Mouse (Mus musculus): ENCODE measurements around the gene Ccdc57. TPM values are rescaled to one million over a fixed set of nuclear protein-coding genes. Genes with fewer than 3 reads are reported as not detected.

Ccdc57 gene
- total RNA-seq (2021) = 1 to 10 TPM; 2.3 to 2.8 TPM
- long read RNA-seq, experiment 1, partial matches to known transcripts = 0 of 4 reads
- long read RNA-seq, experiment 1, other reads (novel, unspliced or antisense) = 4 of 4 reads
- long read RNA-seq, experiment 2, partial matches to known transcripts = 0 of 2 reads
- long read RNA-seq, experiment 2, other reads (novel, unspliced or antisense) = 0 of 2 reads

DNA sequence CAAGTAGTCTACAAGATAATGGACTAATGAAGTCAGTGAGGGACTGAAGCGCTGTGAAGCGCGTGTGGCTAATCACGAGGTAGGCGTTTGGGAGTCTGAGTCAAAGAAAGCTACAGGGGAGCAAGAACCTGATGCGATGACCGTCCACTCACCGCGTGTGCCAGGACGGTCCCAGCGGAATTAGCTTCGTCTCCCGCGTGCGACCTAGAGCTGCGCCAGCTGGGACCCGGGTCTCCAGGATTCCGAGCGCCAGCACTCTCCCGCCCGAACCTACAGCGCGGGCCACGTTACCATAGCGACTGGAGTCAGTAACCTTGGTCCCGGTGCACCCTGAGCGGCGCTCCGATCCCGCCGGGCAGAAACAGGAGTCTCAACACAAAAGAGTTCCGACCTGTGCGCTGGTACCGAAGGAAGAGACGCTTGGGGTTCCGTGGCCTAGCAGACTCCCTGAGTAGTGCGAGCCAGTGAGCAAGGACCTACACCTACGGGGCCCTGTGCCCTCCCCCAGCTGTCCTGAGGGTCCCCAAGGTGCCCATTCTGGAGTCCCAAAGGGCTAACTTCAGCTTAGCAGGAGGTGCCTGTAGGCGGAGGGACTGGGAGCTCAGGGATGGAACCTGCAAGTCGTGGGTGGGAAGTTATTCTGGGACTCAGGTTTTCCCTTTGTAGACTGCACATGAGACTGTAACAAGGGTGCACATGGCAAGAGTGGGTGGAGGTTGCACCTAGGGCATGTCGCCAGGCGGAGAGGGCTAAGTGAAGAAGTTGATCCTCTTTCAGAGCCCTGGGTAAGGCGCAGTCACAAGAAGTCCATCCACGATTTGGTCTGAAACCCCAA lies at the start of gene Ccdc57:
TSS of gene Ccdc57 (minus strand) at position 309 of the 835 bp plus-strand sequence.
- peak; percentile 87 for DNase-seq
- intact Hi-C loops (cut with DNase I; ENCODE audit: low total_unique reads) = no loop called here

DNA sequence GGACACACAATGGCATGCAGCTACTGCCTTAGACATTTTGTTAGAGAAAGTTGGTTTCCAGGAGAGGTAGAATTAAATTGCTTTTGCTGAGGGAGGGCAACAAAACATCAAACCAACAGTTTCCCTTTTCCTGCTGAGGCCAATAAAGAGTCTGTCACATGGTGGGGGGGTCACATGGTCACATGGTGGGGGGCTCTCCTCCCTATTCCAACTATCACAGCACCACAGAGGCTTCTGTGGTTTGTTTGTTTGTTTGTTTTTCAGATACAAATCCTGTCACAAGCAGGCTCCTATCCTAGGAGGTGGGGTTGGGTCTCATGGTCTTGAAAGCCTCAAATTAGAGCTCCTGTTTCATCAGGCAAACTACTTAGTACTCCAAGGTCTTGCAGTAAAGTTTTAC lies 49.8 kb upstream of the Ccdc57 start:
- no peak for DNase-seq
- intact Hi-C loops (cut with DNase I; ENCODE audit: low total_unique reads) = no loop called here

GRCm38 (mm10) chr11:120981661-120982060 lies 49.0 kb upstream of the Ccdc57 start:
- DNase-seq = no peak
- intact Hi-C loops (cut with DNase I; ENCODE audit: low total_unique reads) = no loop called here

DNA sequence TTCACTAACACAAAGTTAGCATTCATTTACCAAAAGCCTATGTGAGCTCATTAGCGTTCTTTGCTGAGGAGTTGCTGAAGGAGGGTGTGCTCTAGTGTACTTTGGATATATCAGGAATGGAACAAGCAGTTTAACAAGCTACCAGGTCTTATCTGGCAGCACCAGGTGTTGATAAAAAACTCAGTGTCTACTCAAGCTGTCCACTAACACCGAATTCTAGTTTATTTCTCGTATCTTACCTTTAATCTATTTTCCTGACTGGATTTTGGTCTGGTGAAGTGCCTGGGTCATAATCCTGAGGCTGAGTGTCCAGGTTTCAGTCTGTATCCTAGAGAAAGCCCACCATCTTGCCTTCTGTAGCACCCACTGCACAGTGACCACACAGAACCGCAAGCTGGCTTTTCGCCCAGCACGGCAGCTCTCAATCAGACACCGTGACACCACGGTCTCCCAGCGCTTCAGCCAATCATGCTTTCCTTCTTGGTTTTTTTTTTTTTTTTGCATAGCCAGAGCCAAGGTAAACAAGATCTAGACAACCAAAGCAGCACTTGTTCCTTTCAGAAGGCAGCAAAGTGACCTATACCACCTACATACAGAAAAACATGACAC lies 47.9 kb upstream of the Ccdc57 start:
- DNase-seq = no peak
- intact Hi-C loops (cut with DNase I; ENCODE audit: low total_unique reads) = no loop called here

- no peak for DNase-seq
- intact Hi-C loops (cut with DNase I; ENCODE audit: low total_unique reads) = no loop called here
These were observed 47.2 kb upstream of the Ccdc57 start for GRCm38 (mm10) chr11:120979711-120980426.

GRCm38 (mm10) chr11:120973318-120973717 lies 40.6 kb upstream of the Ccdc57 start:
- DNase-seq = no peak
- intact Hi-C loops (cut with DNase I; ENCODE audit: low total_unique reads) = no loop called here

DNA sequence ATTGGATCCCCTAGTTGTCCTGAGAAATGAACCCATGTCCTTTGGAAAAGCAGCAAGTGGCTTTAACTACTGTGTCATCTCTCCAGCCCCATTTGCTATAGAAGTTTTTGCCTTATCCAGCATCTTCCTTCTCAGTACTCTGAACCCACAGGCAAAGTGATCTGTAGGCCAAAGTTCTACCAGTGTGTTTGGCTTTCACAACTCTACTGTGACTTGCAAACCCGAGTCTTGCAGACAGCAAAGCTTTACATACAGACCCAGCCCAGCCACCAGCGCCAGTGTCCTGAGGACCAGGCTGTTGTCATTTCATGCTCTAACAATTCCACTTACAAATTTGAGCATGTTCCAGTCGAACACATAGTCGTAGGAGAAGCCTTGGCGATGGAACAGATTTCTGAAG lies 38.6 kb upstream of the Ccdc57 start:
- intact Hi-C loops (cut with DNase I; ENCODE audit: low total_unique reads) = no loop called here
- no peak for DNase-seq

DNA sequence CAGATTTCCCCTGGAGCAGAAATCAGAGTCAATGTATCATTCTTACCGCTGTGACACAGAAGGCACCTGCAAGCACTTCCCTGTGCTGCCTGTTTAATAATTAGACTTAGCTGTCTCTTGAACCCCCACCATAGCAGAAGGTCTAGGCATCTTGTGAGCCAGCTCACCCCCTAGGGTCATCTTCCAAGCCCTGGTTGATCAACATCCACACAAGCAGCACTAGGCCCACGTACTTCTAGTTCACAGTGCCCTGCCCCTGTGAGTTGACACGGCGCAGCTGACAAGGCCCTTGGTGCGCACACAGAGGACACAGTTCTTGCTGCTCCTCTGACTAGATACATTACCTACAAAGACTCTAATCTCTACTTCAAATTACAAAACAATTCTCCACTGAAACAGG lies 37.1 kb upstream of the Ccdc57 start:
- DNase-seq = no peak
- intact Hi-C loops (cut with DNase I; ENCODE audit: low total_unique reads) = no loop called here

- no peak for DNase-seq
- intact Hi-C loops (cut with DNase I; ENCODE audit: low total_unique reads) = no loop called here
These were observed 32.9 kb upstream of the Ccdc57 start for GRCm38 (mm10) chr11:120965587-120965986.

GRCm38 (mm10) chr11:120964195-120965157 lies 31.8 kb upstream of the Ccdc57 start:
- intact Hi-C loops (cut with DNase I; ENCODE audit: low total_unique reads) = no loop called here
- no peak for DNase-seq

GRCm38 (mm10) chr11:120962909-120963308 lies 30.2 kb upstream of the Ccdc57 start:
- intact Hi-C loops (cut with DNase I; ENCODE audit: low total_unique reads) = no loop called here
- peak; percentile 27 for DNase-seq

DNA sequence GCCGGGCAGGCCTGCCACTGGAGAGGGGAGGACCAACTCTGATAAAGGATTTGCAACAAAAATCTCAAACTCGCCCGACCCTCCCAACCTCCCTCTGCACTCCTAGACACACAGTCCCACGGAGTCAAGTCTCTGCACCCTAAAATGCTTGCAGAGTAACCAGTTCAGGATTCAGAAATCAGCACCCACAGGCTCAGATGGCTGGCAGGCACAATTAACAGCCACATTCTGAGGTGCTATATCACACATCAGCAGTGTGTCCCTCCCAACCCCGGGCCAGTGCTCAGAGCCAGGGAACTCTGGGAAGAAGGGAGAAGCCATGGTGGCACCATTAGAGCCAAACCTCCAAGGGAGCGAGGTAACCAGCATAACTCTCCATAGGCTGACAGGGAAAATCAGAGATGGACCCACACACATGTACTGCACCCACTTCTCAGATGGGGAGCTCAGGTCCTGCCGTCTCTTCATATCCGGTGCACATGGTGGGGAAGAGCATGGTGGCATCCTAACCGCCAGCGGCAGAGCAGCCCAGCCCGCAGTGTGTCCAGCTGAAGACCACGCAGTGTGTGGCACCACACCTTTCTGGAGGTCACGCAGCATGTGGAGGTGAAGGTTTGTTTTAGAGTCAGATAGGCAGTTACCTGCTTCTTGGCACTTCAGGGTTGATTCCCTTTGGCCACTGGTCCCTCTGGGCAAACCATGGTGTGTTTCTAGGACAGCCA lies 29.5 kb upstream of the Ccdc57 start:
- intact Hi-C loops (cut with DNase I; ENCODE audit: low total_unique reads) = no loop called here
- DNase-seq = no peak

GRCm38 (mm10) chr11:120961594-120961993 lies 28.9 kb upstream of the Ccdc57 start:
- no peak for DNase-seq
- intact Hi-C loops (cut with DNase I; ENCODE audit: low total_unique reads) = no loop called here

DNA sequence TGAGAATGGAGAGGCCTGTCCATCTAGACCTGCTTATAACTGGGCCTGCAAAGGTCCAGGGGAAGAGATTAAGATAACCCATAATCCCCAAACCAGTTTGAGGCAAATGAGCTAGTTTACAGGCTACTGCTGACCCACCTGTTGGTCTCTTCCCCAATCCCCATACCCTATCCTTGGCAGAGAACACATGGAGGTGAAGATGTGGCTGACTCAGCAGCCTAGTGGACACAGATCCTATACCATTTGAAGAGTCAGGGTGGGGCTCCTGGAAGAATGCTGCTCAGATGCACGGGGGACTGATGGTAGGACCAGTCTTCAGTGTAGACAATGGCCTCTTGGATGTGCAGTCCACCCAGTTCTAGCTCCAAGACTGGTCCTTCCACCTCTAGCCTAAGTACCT lies 27.6 kb upstream of the Ccdc57 start:
- no peak for DNase-seq
- intact Hi-C loops (cut with DNase I; ENCODE audit: low total_unique reads) = no loop called here

- intact Hi-C loops (cut with DNase I; ENCODE audit: low total_unique reads) = no loop called here
- no peak for DNase-seq
These were observed 26.9 kb upstream of the Ccdc57 start for GRCm38 (mm10) chr11:120959564-120959963.

- intact Hi-C loops (cut with DNase I; ENCODE audit: low total_unique reads) = no loop called here
- DNase-seq = no peak
These were observed 26.4 kb upstream of the Ccdc57 start for GRCm38 (mm10) chr11:120959066-120959465.

- intact Hi-C loops (cut with DNase I; ENCODE audit: low total_unique reads) = no loop called here
- peak; percentile 59 for DNase-seq
These were observed 25.1 kb upstream of the Ccdc57 start for GRCm38 (mm10) chr11:120957731-120958257.

GRCm38 (mm10) chr11:120957052-120957451 lies 24.4 kb upstream of the Ccdc57 start:
- intact Hi-C loops (cut with DNase I; ENCODE audit: low total_unique reads) = no loop called here
- DNase-seq = no peak
